8 mouse cellular contexts compared by ENCODE assay signal in genomic region chr11:102991681-102992080, GRCm38 (mm10). TPM values are rescaled to one million over a fixed set of nuclear protein-coding genes. Genes with fewer than 3 reads are reported as not detected.
DNase-seq lines count a peak whose midpoint lies in the region; ATAC-seq and TF ChIP-seq lines count a peak whose summit lies in the region.

No protein-coding gene starts in this region.

- peak overlapping the region; percentile 41; the same call in 1 of the 2 replicates for H3K27ac ChIP-seq in layer of hippocampus, adult 2 months
- H3K27ac ChIP-seq in embryonic facial prominence, embryonic 15.5 days (replicated peaks) = no peak overlapping the region
- peak overlapping the region; percentile 56 for H3K27ac ChIP-seq in limb, embryonic 10.5 days
- H3K27ac ChIP-seq in neural tube, embryonic 15.5 days (replicated peaks) = no peak overlapping the region
- no peak overlapping the region for H3K27ac ChIP-seq in thymus, adult 2 months (ENCODE audit: control insufficient read depth, insufficient read depth, low read length)

- peaks cover 26% of the 10 kb centered on the region for H3K36me3 ChIP-seq in embryonic facial prominence, embryonic 15.5 days
- H3K36me3 ChIP-seq in limb, embryonic 10.5 days = peaks cover 34% of the 10 kb centered on the region
- H3K36me3 ChIP-seq in neural tube, embryonic 15.5 days = peaks cover 27% of the 10 kb centered on the region
- peaks cover 8% of the 10 kb centered on the region; the same call in 1 of the 2 replicates for H3K36me3 ChIP-seq in thymus, adult 2 months (ENCODE audit: control insufficient read depth, insufficient read depth, low read length)

- no peak for ATAC-seq in embryonic facial prominence, embryonic 15.5 days (ENCODE audit: insufficient number of reproducible peaks, low FRiP score, low TSS enrichment, low read depth)
- no peak for ATAC-seq in neural tube, embryonic 15.5 days (ENCODE audit: low FRiP score)

- no peak for TF ChIP-seq CTCF in layer of hippocampus, adult 2 months (conservative IDR thresholded peaks at IDR 0.05)
- no peak for TF ChIP-seq CTCF in thymus, adult 2 months (IDR thresholded peaks at IDR 0.05; ENCODE audit: borderline replicate concordance, control insufficient read depth, extremely low read depth, insufficient read depth, low read length, poor library complexity)

- no peak overlapping the region for H3K4me3 ChIP-seq in layer of hippocampus, adult 2 months
- H3K4me3 ChIP-seq in embryonic facial prominence, embryonic 15.5 days (replicated peaks) = peak overlapping the region; percentile 14; the same call in 1 of the 2 replicates
- peak overlapping the region; percentile 40 for H3K4me3 ChIP-seq in limb, embryonic 10.5 days
- H3K4me3 ChIP-seq in neural tube, embryonic 15.5 days (replicated peaks) = peak overlapping the region; percentile 5; the same call in 1 of the 2 replicates
- H3K4me3 ChIP-seq in thymus, adult 2 months (ENCODE audit: control insufficient read depth, insufficient read depth, low read length) = no peak overlapping the region

- WGBS in embryonic facial prominence, embryonic 15.5 days = 2% methylated on average over 16 of the region's 16 CpGs
- WGBS in limb, embryonic 10.5 days = 1% methylated on average over 16 of the region's 16 CpGs
- WGBS in neural tube, embryonic 15.5 days = 2% methylated on average over 16 of the region's 16 CpGs
- WGBS in thymus, adult 2 months = 6% methylated on average over 16 of the region's 16 CpGs

- TF ChIP-seq POLR2A in thymus, adult 2 months (IDR thresholded peaks at IDR 0.05; ENCODE audit: control insufficient read depth, extremely low read depth, insufficient read depth, low read length, poor library complexity) = no peak

- H3K4me2 ChIP-seq in embryonic facial prominence, embryonic 15.5 days (replicated peaks) = peak overlapping the region; percentile 32
- peak overlapping the region; percentile 49 for H3K4me2 ChIP-seq in neural tube, embryonic 15.5 days

- H3K9ac ChIP-seq in embryonic facial prominence, embryonic 15.5 days = no peak overlapping the region
- H3K9ac ChIP-seq in neural tube, embryonic 15.5 days (replicated peaks) = peak overlapping the region; percentile 26

- H3K27me3 ChIP-seq in embryonic facial prominence, embryonic 15.5 days = peaks cover 38% of the 10 kb centered on the region
- peaks cover 56% of the 10 kb centered on the region for H3K27me3 ChIP-seq in limb, embryonic 10.5 days (ENCODE audit: low read depth, poor library complexity, severe bottlenecking)
- peaks cover 30% of the 10 kb centered on the region for H3K27me3 ChIP-seq in neural tube, embryonic 15.5 days (replicated peaks)
- peaks cover 3% of the 10 kb centered on the region; the same call in 1 of the 2 replicates for H3K27me3 ChIP-seq in thymus, adult 2 months (ENCODE audit: control insufficient read depth, insufficient read depth, low read length)

- peaks cover 27% of the 10 kb centered on the region for H3K4me1 ChIP-seq in embryonic facial prominence, embryonic 15.5 days
- peaks cover 35% of the 10 kb centered on the region for H3K4me1 ChIP-seq in limb, embryonic 10.5 days
- H3K4me1 ChIP-seq in neural tube, embryonic 15.5 days = peaks cover 27% of the 10 kb centered on the region
- peaks cover 6% of the 10 kb centered on the region for H3K4me1 ChIP-seq in thymus, adult 2 months (replicated peaks; ENCODE audit: control insufficient read depth, insufficient read depth, low read length)

- no peak for DNase-seq in layer of hippocampus, adult 2 months (ENCODE audit: low spot score in 2 of 2)
- DNase-seq in layer of hippocampus, adult 9-11 months = no peak
- DNase-seq in limb, embryonic 10.5 days (ENCODE audit: low spot score) = peak; percentile 57
- DNase-seq in urinary bladder, postnatal 25 days (ENCODE audit: low spot score) = no peak
- DNase-seq in thymus, postnatal 10 days (ENCODE audit: low spot score in 2 of 2) = no peak
- DNase-seq in thymus, adult 2 months = no peak

- no peaks in the 10 kb centered on the region for H3K9me3 ChIP-seq in embryonic facial prominence, embryonic 15.5 days (replicated peaks)
- H3K9me3 ChIP-seq in limb, embryonic 10.5 days (replicated peaks) = no peaks in the 10 kb centered on the region
- H3K9me3 ChIP-seq in neural tube, embryonic 15.5 days (replicated peaks) = no peaks in the 10 kb centered on the region

RNA-seq across cellular contexts. Expression of gene Nmt1, which starts 36.3 kb away (rescaled TPM):
- 100 to 1,000 TPM; 169 to 173 TPM for total RNA-seq in layer of hippocampus, adult 2 months (2021)
- polyA plus RNA-seq in embryonic facial prominence, embryonic 15.5 days (2015; fragmentation: Nextera tagmentation; extraction: Ambion mirVana) = 49.5 and 52.9 TPM in 2 replicates
- polyA plus RNA-seq in limb, embryonic 10.5 days (2016; fragmentation: Nextera tagmentation; extraction: Ambion mirVana) = 60.5 and 63.1 TPM in 2 replicates
- 33.8 and 39.3 TPM in 2 replicates for polyA plus RNA-seq in neural tube, embryonic 15.5 days (2015; fragmentation: Nextera tagmentation; extraction: Ambion mirVana)
- polyA plus RNA-seq in thymus, adult 2 months (2012; rRNA removed) = 52.5 and 60.8 TPM in 2 replicates

RNA-seq across cellular contexts. Expression of gene Dcakd, which starts 36.5 kb away (rescaled TPM):
- 10 to 100 TPM; 77.1 to 80.3 TPM for total RNA-seq in layer of hippocampus, adult 2 months (2021)
- polyA plus RNA-seq in embryonic facial prominence, embryonic 15.5 days (2015; fragmentation: Nextera tagmentation; extraction: Ambion mirVana) = 144 and 158 TPM in 2 replicates
- polyA plus RNA-seq in limb, embryonic 10.5 days (2016; fragmentation: Nextera tagmentation; extraction: Ambion mirVana) = 260 and 269 TPM in 2 replicates
- 149 and 153 TPM in 2 replicates for polyA plus RNA-seq in neural tube, embryonic 15.5 days (2015; fragmentation: Nextera tagmentation; extraction: Ambion mirVana)
- 77.5 and 88.2 TPM in 2 replicates for polyA plus RNA-seq in thymus, adult 2 months (2012; rRNA removed)

RNA-seq across cellular contexts. Expression of gene C1ql1, which starts 45.2 kb away (rescaled TPM):
- total RNA-seq in layer of hippocampus, adult 2 months (2021) = 10 to 100 TPM; 17.5 to 18.5 TPM
- polyA plus RNA-seq in embryonic facial prominence, embryonic 15.5 days (2015; fragmentation: Nextera tagmentation; extraction: Ambion mirVana) = 2.7 and 4.1 TPM in 2 replicates
- polyA plus RNA-seq in limb, embryonic 10.5 days (2016; fragmentation: Nextera tagmentation; extraction: Ambion mirVana) = 0.20 and 0.40 TPM in 2 replicates
- 4.4 TPM in 2 replicates for polyA plus RNA-seq in neural tube, embryonic 15.5 days (2015; fragmentation: Nextera tagmentation; extraction: Ambion mirVana)
- polyA plus RNA-seq in thymus, adult 2 months (2012; rRNA removed) = 0.08 and 0.20 TPM in 2 replicates

Comparison
In these comparisons a context has a peak if more than half of its experiments do, and no peak if none do; other contexts are left out.
1. H3K27ac ChIP-seq: peak in layer of hippocampus, adult 2 months (single experiment) and limb, embryonic 10.5 days (single experiment); none in embryonic facial prominence, embryonic 15.5 days (single experiment), neural tube, embryonic 15.5 days (single experiment) and thymus, adult 2 months (single experiment).
2. H3K4me3 ChIP-seq: peak in embryonic facial prominence, embryonic 15.5 days (single experiment), limb, embryonic 10.5 days (single experiment) and neural tube, embryonic 15.5 days (single experiment); none in layer of hippocampus, adult 2 months (single experiment) and thymus, adult 2 months (single experiment).